Mouse (Mus musculus) lung, postnatal 0 days (tissue): Measurements from ENCODE around the gene Zfp652.

Experiments
- CTCF ChIP-seq: IDR thresholded peaks from 2 replicates; pipeline ENCODE4 v1.5.1; 2016; ENCODE audit warnings: antibody characterized with exemption, mild to moderate bottlenecking
- EP300 ChIP-seq: IDR thresholded peaks from 2 replicates; pipeline ENCODE4 v1.6.1; 2016; ENCODE audit warnings: antibody characterized with exemption, mild to moderate bottlenecking, control low read depth

DNA sequence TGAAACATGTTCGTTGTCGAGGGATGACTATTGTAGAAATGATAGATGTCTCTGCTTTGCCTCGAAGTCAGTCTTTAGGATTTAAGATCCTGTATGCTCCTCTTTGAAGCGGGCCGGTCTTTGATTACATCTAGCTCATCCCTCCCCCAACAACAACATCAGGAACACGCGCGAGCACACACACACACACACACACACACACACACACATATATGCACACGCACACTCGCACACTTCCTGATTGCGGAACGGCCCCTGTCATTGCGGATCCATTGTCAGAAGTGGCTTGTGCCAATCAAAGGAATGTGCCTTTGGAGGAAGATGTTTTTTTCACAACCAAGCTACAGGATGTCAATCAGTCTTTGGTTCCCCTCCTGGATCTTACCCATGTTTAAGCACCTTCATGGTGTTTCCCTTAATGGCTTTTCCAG, 1.4 kb downstream of the Zfp652 start:
- TF ChIP-seq CTCF, result no peak
- TF ChIP-seq EP300, result no peak
